Mouse (Mus musculus): ENCODE data around the gene Tceanc2.
"Not testable (repeated sequence)": the region's sequence is repeated elsewhere in the genome, so short reads cannot be mapped to it uniquely, and the experiment has no call there.

Gene Tceanc2

DNA sequence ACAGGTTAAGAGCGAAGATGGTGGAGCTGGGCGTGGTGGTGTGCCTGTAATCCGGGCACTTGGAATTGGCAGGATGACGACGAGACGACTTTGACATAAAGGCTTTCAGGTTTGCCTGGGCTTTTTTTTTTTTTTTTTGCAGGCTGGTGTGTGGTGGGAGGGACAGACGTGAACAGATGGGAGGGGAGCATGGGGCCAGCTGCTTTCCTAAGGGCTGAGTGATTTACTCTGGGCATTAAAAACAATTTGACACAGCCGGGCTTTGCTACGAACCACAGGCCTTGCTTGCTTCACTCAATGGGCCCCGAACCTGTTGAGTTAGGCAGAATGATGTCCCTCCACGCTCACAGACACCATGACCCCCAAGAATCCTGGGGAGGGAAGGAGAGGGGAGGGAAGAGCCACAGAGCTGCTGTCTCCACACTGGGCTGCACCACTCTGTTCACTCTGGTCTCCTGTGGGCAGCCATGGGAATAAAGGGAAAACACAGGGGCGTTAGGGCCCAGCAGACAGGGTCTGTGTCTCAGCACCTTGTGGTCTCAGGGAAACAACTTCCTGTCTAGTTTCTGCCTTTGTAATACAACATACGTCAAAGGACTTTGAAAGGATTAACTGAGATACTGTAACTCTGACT is 51.9 kb downstream of the Tceanc2 start:
- no peak for DNase-seq (ENCODE audit: low read depth, low spot score)

GRCm38 (mm10) chr4:107126389-107126788 is 52.5 kb downstream of the Tceanc2 start:
- no peak for DNase-seq (ENCODE audit: low read depth, low spot score)

GRCm38 (mm10) chr4:107125101-107125500 is 53.8 kb downstream of the Tceanc2 start:
- peak; percentile 14 for DNase-seq (ENCODE audit: low read depth, low spot score)

DNA sequence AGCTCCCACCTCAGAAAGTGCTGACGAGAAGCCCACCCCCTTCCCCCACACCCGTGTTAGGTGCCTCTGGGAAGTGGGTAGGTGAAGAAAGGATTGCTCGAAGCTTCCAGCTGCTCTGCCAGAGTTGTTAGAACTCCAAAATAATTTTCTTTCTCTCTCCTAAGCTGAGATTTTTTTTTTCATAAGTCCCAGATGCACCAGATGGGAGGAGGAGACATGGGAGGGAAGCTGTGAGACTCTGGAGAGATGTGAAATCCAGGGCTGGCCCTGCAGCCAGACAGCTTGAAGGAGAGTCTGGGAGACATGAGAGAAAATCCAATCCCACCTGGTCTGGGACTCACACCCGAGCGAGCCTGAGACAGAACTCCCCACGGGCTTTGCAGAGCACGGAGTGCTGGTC is 54.5 kb downstream of the Tceanc2 start:
- no peak for DNase-seq (ENCODE audit: low read depth, low spot score)

DNA sequence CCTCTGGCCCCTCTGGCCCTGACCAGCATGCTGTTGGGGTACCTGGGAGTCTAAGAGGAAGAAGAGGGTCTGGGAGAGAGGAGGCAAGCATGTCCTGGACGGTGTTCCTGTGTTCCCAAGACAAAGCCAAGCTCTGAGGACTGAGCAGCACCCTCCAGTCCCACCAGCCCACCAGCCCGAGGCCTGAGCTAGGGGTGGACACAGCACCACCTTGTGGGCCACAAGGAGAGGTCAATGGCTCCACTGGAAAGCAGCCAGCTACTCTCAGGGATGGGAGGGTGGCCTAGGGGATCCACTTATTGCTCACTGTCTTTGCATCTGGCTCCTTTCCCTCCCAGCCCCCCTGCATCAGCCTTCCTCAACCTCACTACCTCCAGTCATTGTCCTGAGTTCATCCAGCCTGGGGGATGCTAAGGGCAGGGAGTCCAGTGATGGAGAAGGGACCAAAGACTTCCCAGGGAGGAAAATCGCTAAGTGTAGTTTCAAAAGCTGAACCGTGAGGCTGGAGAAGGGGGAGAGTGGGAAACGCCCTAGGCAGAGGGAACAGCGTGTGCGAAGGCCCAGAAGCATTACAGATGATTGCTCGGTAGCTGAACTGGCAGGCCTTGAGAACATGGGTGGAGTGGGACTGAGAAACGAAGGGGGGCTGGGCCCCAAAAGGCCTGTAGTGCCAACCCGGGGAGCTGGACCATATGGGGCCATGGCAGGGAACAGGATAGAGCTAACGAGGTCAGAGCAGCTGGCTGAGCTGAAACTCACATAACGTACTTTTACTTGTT is 57.6 kb downstream of the Tceanc2 start:
- peak; percentile 12 for DNase-seq (ENCODE audit: low read depth, low spot score)

DNA sequence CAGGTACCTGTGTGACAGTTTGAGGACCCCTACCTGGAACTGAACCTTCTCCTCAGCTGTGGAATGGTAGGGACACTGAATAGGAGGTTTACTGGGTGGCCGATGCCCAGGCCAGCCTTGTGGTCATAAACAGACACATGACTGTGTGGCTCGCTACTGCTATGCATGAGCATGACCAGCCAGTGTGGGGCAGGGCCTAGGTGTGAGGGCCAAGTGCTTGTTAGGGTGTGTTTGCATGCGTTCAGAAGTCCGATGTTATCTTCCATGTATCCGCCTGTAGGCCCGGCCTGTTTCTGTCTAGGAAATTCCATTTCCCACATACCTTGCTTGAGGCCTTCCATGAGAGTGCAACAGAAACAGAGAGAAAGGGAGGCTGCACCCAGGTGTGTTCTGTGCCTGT is 58.2 kb downstream of the Tceanc2 start:
- DNase-seq (ENCODE audit: low read depth, low spot score), result no peak

DNA sequence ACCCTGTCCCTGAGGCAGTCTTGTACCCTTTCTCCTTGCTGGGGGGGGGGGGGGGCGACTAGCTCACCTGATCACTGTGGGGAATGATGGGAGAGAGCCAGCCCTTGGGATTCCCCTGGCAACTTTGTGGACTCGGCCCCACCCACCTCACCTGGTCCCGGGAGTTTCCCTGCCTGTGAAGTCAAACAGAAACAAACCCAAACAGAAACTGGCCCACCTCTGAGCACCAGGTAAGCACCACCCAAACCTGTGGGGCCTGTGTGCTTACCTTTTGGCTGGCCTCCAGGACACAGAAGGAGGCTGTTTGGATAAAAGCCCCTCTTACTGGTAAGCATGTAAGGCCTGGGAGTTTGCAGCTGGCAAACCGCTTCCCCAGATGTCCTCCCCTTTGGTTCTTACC is 59.9 kb downstream of the Tceanc2 start:
- DNase-seq (ENCODE audit: low read depth, low spot score), result no peak

GRCm38 (mm10) chr4:107117741-107118385 is 61.1 kb downstream of the Tceanc2 start:
- DNase-seq (ENCODE audit: low read depth, low spot score), result peak; percentile 12

DNA sequence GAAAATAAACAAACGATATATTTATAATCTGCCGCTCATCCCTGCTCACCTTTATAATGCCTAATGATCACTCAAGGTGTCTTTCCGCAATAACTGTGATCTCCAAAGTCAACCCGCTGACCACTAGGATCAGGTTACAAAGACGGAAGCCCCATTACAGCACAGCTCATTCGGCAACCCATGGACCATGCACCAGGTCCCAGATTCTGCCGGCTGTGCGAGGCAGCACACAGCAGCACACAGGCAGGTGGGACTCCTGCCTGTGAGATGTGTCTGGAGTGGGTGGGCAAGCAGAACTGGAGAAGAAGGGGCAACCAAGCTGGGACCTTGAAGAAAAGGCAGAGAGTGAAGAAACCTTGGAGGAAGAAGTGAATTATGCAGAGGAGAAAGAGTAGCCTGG is 64.6 kb downstream of the Tceanc2 start:
- no peak for DNase-seq (ENCODE audit: low read depth, low spot score)

GRCm38 (mm10) chr4:107109181-107109580 is 69.7 kb downstream of the Tceanc2 start:
- DNase-seq (ENCODE audit: low read depth, low spot score), result not testable (repeated sequence)

- DNase-seq (ENCODE audit: low read depth, low spot score), result no peak
Measured at GRCm38 (mm10) chr4:107108291-107108731, 70.6 kb downstream of the Tceanc2 start.

GRCm38 (mm10) chr4:107106777-107107176 is 72.1 kb downstream of the Tceanc2 start:
- no peak for DNase-seq (ENCODE audit: low read depth, low spot score)

DNA sequence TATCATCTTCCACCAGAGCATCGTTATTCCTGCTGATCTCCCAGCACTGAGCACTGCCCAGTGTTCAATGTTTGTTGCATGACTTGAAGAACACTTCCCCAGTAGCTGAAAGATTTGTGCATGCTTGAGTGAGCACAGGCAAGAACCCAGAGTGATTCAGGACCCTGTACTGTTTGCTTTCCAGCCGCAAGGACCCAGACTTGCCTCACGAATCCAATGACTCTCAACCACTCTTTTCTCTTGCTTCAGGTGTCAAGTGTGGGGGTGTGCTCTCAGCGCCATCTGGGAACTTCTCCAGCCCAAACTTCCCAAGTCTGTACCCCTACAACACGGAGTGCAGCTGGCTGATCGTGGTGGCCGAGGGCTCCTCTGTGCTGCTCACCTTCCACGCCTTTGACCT is 76.7 kb downstream of the Tceanc2 start:
- DNase-seq (ENCODE audit: low read depth, low spot score), result no peak

GRCm38 (mm10) chr4:107098791-107099525 is 80.0 kb downstream of the Tceanc2 start:
- no peak for DNase-seq (ENCODE audit: low read depth, low spot score)

DNA sequence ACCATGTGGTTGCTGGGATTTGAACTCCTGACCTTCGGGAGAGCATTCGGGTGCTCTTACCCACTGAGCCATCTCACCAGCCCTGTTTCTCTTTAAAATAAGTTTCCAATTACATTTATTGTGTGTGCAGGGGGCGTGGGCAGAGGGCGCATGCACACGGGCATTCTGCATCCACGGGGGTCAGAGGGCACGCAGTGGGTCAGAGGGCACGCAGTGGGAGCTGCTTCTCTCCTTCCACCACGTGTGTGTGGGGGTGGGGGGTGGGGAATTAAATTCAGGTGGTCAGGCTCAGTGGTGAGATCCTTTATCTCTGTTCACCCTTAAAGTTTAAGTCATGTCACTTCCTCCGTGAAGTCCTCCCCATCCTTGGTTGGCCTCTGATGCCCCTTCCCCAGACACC is 80.5 kb downstream of the Tceanc2 start:
- DNase-seq (ENCODE audit: low read depth, low spot score), result no peak

DNA sequence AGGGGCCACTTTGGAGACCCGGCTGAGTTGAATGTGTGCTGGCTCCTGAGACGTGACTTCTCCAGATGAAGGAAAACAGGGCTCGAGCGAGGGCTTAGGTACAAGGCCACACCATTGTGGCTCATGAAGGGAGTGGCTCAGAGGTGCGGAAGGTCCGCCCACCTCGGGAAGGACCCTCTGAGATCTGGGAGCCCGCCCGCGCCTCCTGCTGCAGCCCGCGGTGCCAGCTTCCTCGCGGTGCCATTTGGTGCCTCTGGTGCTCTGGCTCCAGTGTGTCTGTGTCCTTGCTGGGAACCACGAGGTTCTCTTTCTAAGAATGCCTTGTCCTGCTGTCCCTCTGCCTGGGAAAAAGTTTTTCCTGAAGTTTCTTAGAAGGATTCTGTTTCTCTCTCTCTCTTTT is 81.0 kb downstream of the Tceanc2 start:
- no peak for DNase-seq (ENCODE audit: low read depth, low spot score)

DNA sequence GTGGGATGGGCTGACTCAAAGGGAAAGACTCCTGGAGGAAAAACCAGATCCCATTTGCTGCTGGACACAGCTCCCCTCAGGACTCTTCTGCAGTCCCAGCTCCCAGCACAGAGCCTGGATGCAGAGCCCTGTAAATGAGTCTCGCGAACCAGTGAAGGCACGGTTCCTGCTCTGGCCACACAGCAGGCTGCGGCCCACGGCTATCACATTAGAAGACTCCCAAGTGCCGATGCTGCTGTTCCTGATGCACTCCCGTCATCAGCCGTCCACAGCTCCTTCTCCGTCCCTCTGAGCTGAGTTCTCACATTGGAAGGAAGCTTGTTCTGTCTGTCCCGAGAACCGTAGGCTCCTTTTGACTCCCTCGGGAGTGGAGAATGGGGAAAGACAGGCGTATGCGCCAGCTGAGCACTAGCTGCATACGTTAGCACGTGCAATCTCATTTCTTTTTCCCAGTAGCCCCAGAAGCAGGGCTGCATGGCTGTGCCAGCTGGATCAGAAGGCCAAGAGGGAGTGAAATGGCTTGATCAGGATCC is 82.0 kb downstream of the Tceanc2 start, which contains the start of gene Cdcp2:
Gene Cdcp2 (plus strand): TSS at position 51 of the 533 bp plus-strand sequence.
- DNase-seq (ENCODE audit: low read depth, low spot score), result no peak

- no peak for DNase-seq (ENCODE audit: low read depth, low spot score)
Measured at GRCm38 (mm10) chr4:107096043-107096442, 82.9 kb downstream of the Tceanc2 start.

DNA sequence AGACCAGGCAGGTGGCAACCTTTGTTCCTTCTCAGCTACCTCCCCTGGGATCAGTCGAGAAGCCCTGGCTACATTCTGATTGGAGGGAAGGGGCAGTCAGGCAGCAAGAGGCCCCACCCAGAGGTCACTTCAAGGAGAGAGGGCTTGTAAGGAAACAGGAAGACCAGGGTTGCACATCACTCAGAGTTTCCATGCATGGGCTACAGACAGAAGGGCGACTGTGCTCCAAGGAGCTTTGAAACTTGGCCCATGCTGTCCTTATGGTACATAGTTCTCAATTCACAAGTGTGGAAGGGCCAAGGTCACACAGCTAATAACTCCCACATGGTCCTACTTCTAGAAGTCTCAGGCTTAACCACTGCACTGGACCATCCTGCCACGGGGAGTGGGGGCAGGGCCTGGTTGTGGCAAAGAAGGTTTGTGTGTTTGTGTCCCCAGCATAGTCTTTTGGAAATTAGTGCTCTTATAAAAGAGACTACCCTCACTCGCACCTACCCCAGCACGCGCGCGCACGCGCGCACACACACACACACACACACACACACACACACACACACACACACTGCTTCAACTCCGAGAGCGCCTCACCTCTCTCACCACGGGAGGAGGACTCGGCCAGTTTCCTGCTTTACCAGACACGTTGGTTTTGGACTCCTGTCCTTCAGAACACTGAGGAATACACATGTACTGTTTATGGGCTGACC is 84.3 kb downstream of the Tceanc2 start:
- no peak for DNase-seq (ENCODE audit: low read depth, low spot score)

DNA sequence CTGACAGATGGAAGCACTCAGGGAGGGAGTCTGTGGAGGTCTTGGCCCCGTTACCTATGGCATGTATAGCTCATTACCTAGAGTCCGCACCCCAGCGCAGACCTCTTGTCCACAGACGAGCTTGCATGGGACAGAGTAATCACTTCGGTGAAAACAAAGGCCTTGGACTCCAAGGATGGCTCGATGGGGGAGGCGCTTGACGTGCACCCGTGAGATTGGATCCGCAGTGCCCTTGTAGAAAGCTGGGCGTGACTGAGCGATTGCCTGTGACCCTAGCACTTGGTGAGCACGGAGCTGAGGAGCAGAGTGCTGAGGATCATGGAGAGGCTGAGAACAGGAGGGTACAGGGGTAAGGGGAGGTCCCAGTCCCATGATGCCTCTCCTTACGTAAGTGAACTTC is 87.2 kb downstream of the Tceanc2 start:
- no peak for DNase-seq (ENCODE audit: low read depth, low spot score)

- no peak for DNase-seq (ENCODE audit: low read depth, low spot score)
Measured at GRCm38 (mm10) chr4:107084858-107085257, 94.1 kb downstream of the Tceanc2 start.
